Mouse (Mus musculus) liver, adult 2 months (tissue): Measurements from ENCODE around the gene Gm49486.

Experiments
- CTCF ChIP-seq: fragments of 200-500 bp; IDR thresholded peaks from 2 replicates; pipeline ENCODE4 v1.5.1; 2011; ENCODE audit warnings: low read depth, low read length, control low read depth
- POLR2A ChIP-seq: fragments of 200-500 bp; IDR thresholded peaks from 2 replicates; pipeline ENCODE4 v1.6.1; 2011; ENCODE audit warnings: low read length, control low read depth; ENCODE audit not compliant: insufficient read depth; ENCODE audit errors: extremely low read depth

DNA sequence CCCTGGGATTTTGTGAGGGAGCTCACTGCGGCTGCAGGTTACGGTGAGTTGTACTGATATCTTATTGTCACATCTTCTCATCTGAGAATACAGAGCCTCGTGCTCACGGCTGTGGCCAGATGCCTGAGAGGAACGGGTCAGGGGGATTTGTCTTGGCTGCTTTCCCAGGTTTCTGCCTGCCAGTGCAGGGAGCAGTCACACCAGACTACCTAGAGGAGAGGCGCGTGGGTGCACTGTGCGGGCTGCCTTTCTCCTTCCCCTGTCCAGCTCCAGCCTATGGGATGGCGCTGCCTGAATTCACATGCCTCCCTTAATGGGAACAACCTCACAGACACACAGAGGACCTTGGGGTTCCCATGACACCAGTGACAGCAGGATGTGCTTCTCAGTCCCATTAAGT, 6.1 kb downstream of the Gm49486 start:
- TF ChIP-seq POLR2A: no peak
- no peak for TF ChIP-seq CTCF
